Mouse (Mus musculus) c-Kit-positive CD71-negative TER-119-negative erythroid progenitor cells, embryonic 14.5 days (primary cell): ENCODE measurements around the gene Chrnd.

ENCODE experiments used
- DNase-seq: peaks from one replicate; pipeline ENCODE4 v3.0.0-alpha.2; 2013; ENCODE audit warnings: low read depth

Gene Chrnd

DNA sequence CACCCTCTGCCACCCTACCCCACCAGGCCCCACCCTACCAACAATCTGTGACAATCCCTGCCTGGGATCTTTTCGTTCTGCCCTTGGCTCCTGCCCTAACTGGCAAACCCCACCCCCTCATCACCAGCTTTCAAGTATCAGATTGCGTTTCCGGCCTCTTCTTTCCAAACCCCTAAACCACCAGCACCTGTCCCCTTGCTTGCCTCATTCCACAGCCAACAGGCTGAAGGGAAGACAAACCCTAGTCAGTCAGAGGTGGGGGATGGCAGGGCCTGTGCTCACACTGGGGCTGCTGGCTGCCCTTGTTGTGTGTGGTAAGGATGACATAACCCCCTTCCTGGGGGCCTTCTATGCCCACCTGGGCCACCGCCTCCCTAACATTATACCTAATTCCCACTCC lies at the start of gene Chrnd:
TSS of gene Chrnd (plus strand) at position 179 of the 400 bp plus-strand sequence.
- DNase-seq = no peak

GRCm38 (mm10) chr1:87141550-87141949 lies 48.9 kb upstream of the Chrnd start:
- no peak for DNase-seq

DNA sequence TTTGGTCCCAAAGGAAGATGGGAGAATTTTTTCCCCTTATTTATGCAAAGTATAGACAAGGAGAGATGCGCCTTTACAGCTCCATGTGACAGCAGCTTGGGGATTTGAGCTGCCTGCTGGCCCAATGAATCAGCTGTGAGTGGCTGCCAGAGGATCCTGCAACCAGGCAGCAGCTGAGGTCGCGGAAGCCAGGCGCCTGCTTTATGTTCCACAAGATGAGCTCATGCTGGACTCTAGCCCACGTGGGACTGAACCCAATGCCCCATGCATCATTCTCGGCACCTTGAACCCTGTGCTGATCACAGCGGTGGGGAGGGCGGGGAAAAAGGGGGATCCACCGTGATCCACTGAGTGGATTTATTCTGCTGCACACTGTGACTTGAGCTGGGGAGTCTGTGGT lies 48.0 kb upstream of the Chrnd start:
- no peak for DNase-seq

DNA sequence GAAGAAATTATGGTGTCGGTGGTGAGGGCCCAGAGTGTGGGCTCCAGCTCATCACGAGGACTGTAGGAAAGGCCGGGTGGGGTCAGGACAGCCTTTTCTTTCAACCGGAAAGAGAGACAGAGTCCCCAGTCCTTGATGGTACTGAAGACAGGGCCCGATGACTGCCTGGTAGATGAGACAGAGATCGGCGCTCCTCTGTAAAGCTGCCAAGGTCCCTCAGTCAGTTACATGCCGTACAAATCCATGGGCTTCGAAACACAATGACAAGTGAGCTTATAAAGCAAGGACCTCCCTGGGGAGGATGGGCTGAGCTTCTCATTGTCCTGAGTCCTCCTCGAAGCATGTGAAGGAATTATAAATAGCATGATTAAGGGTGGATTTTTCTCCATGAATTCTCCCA lies 47.3 kb upstream of the Chrnd start:
- DNase-seq = no peak

DNA sequence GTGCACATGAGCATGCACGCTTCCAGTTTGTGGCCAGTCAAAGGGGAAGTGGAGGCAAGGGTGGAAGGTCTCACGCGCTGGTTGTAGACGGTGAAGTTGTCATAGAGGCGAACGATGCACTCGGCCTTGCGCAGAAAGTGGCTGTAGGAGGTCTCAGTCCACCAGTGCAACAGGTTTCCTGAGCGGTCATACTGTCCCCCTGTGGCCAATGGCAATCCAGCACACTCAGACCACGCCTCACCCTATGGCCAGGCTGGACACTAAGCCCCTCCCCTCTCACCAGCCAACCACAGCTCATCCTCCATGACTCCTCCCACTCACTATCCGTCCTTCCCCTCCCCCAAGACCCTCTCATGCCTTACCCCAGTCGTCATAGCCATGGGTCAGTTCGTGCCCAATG lies 41.0 kb upstream of the Chrnd start:
- DNase-seq = no peak

GRCm38 (mm10) chr1:87151286-87151685 lies 39.1 kb upstream of the Chrnd start:
- no peak for DNase-seq

DNA sequence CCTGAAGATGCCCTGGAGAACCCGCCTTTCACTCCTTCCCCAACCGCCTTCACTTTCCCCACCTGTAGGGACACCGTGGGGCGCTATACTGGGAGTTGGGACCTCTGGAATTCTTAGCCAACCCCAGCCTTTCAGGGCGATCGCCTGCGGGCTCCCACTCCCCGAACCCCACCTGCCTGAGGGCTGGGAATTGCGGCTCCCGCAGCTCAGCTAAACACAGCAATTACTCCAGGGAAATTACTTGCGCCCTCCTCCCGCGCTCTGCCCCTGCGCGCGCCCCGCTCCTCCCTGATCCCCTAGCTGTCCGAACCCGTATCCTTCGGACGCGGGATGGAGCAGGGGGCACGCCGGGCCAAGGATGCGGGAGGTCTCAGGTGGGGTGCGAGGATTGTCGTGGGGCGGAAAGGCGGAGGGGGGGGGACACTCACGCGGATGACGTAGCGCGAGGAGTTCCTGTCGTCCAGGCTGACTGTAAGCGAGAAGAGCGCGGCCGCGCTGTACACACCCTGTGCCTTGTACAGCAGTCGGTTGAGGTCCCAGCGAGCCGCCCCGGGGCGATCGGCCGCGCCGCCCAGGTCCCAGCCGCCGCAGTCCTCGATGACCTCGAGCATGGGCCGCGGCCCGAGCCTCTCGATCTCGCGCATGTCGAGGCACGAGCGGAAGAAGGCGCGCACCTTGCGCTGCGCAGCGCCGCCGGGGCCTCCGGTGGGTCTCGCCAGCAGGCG lies 36.5 kb upstream of the Chrnd start:
- no peak for DNase-seq

- DNase-seq = no peak
Observed at GRCm38 (mm10) chr1:87154501-87155120, 35.8 kb upstream of the Chrnd start.

DNA sequence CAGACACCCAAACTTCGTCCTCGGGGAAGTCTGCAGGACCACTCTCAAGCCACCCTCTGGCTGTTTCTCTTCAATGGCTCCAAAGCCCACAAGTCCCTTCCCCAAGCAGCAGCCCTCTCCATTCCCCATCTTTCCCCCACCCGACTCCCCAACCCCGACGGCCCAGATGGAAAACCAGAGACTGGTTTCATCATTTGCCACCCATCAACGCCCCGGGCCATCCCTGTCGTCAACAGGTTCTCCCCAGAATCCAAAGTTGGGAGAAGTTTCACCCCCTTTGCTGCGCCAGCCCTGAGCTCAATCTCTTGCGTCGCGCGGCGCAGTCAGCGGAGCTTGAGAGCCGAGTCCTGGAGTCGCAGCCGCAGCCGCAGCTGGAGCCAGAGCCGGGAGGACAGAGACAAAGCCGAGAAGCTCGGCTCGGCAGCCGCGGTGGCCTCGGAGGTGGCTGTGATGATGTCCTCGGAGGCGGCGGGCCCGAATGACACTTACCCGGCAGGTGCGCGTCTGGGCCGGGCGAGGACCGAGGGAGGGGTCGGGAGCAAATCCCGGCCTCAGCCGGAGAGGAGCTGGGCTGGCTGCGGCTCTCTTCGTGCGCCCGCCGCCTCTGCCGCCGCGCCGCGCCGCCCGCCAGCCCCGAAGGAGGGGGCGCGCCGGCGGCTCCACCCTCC lies 34.7 kb upstream of the Chrnd start:
- no peak for DNase-seq

DNA sequence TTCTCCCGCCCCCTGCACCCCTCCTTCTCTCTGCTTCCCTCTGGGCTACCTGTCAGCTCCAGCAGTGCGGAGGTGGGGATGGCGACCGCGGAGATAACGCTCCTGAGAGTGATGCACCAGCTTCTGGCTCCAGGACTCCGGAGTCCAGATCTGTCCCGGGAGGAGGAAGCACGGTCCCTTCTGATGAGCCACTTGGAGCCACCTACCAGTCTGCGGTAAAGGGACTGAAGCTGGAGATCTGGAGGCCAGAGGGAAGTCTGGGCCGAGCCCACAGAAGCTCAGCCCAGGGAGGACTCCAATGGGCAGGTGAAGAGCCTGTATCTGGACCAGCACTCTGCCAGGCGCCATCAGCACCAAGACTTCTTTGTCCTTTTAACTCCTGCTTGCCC lies 34.2 kb upstream of the Chrnd start, which contains the start of gene Ecel1:
TSS of gene Ecel1 (minus strand) at position 323 of the 389 bp plus-strand sequence.
- no peak for DNase-seq

DNA sequence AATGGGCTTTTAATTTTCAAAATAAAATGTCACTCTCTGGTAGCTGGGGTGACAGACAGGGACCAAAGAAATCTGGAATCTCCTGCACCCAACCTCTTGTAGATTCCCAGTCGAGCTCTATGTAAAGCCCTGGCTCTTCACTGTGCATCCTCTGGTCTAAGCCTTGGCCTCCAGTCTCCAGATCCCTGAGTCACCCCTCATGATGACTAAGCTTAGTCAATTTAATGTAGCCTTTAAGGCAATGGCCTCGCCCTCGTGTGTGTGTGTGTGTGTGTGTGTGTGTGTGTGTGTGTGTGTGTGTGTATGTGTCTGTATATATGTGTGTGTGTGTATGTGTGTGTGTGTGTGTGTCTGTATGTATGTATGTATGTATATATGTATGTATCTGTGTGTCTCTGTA lies 31.0 kb upstream of the Chrnd start:
- no peak for DNase-seq

DNA sequence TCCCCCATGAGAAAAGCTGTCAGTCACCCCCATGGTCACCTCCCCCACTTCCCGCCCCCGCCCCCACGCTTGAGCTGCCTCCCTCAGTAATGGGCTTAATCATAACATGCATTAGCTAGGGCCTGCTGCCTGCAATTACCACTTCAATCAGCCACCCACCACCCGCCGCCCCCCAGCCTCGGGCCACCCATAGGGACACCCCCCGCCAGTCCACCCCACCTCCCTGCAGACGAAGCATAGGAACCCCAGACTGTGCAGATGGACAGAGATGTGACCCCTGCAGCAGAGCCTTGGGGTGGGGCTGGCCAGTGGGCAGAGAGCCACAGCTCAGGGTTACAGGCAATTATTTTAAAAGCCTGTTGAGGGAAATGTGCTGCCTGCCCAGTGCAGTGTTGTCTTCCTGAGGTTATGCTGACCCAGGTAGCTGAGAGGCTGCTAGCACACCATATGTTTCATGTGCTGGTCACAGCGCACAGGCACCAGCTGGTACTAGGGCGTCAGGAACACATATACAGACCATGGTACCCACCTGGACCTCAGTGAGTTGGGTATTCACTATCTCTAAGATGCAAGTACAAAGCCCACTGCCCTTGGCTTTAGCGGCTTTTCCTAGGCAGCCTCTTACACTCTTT lies 26.1 kb upstream of the Chrnd start:
- no peak for DNase-seq

DNA sequence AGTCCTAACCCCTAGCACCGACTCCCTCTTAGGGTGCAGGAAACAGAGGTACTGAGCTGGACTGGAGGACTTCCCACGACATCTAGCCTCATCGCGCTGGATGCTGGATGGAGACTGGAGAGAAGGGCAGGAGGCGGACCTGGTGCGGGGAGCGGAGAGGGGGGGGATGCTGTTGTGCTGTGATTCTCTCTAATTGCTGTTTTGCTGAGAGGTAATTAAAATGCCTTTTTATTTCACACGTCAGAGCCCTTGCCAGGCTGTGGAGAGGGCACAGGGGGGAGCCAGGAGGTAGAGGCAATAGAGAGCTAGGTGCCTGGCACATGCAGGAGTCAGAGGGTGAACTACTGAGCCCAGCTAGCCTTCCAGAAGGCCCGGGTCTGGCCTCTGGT lies 25.6 kb upstream of the Chrnd start:
- DNase-seq = no peak

DNA sequence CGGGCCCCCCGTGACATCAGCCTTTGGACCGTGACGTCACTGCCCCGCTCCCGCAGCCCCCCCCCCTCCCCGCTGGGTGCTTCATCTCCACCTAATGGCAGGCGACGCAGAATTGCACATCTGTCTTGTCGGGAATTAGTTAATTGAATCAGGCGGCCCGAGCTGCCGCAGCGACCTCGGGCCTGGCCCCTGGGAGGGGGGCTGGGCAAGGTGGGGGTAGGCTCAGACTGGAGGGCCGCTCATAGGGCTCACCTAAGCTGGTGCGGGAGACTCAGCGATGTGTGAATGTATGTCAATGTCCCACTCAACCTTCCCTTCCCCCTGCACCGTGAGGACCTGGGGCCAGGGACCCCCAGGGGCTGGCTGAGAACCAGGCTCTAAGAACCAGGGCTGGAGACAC lies 19.9 kb upstream of the Chrnd start:
- DNase-seq = no peak

- no peak for DNase-seq
Observed at GRCm38 (mm10) chr1:87171312-87171711, 19.1 kb upstream of the Chrnd start.

DNA sequence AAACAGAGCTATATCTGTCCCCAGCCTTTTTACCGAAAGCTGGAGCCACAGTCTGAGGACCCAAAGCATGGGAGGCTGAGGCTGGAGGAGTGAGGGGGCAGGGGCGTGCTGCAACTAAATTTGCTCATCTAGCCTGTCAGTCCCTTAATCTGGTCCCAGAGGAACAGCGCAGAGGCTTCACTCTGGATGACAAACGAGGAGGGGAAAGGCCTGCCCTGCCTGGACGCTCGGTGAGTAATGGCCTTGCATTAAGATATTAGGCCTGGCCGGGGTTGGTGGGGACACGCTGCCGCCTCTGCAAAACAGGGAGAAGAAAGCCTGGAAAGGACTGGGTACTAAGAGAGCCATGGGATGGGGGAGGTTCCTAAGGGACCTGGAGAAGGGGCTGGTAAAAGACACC lies 18.1 kb upstream of the Chrnd start:
- DNase-seq = no peak

GRCm38 (mm10) chr1:87174006-87174955 lies 16.1 kb upstream of the Chrnd start:
- peak; percentile 47 for DNase-seq

DNA sequence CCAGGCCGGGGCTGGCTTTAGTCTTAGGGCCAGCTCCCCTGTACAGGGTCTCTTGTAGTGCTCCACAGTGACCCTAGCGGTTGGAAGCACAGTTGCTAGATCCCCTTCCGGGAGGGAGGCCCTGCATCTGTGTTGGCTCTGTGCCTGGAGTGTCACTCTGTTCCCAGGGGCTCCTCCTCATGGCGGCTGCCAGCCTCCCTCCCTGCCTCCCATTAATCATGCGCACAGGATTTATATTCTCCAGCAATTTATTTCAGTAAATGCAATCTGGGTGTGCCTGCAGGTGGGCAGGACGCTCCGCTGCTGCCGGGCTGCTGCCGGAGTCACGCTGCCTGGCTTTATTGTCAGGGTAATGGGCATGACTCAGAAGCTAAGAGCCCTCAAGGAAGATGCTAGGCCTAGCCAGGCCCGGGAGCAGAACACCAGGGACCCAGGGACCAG lies 14.5 kb upstream of the Chrnd start:
- no peak for DNase-seq

DNA sequence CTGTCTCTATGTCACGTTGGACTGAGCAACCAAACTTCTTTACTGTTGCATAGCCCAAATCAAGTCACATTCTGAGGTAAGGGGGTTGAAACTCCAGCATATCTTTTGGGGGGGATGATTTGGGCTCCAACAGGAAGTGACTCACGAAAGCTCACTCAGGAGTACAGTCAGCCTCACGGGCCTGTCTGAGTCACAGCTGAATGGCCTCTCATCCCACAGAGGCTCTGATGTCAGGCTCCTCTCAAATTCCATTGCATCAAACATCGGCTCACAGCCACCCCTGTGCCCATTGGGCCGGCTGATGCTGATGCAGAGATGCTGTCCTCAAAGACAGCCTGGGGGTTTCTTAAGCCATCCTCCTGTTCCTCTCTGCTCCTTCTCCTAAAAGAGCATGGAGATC lies 9.5 kb upstream of the Chrnd start:
- peak; percentile 49 for DNase-seq

GRCm38 (mm10) chr1:87183013-87183412 lies 7.4 kb upstream of the Chrnd start, which contains the start of gene Prss56:
Gene Prss56, plus strand, starts transcription at chr1:87183313.
- DNase-seq = no peak

DNA sequence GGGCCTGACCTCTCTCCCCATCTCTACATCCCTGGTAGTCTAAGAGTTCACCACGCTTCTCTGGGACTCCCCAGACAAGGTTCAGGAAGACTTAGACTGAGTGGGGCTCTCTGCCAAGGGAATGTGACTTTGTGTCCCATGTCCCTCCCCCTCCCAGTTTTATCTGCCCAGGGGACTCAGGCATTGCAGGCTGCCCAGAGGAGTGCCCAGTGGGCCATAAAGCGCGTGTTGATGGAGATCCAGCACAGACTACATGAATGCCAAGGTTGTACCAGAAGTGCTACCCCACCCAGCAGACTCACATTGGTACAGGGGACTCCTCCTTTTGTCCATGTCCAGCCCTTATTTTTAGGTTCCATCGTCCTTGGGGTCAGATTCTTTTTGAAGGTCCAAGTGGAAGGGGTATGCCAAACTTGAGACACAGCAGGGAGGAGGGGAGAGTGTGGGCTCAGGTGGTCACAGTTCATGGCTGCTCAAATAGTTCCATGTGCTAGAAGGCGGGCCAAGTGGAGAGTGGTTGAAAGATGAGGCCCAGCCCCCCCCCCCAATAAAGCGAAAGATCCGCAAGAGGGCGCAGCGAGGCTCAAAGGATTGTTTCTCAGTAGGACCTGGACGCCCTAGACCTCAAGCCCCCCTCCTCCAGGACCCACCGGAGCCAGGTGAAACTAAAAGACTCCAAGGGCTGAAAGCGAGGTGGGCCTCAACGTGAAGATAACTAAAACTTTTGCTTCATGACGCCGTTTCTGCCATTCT lies 6.2 kb upstream of the Chrnd start:
- DNase-seq = no peak
